Mouse (Mus musculus) CH12.LX (cell line): ENCODE results near the gene Cdk15.

Experiments
- CTCF ChIP-seq, 2 experiments: IDR thresholded peaks in 1 of 2; conservative IDR thresholded peaks in 1 of 2; 2 replicates each; pipeline ENCODE4 v1.5.1; 2011 to 2012; ENCODE audit warnings: low read depth in 2 of 2, low read length in 2 of 2, improper control_type of control experiment in 1 of 2, inconsistent platforms in 1 of 2, mild to moderate bottlenecking in 1 of 2, moderate library complexity in 1 of 2
- MEF2A ChIP-seq: IDR thresholded peaks from 2 replicates; pipeline ENCODE4 v1.6.1; 2014; ENCODE audit warnings: low read depth, mild to moderate bottlenecking, inconsistent platforms, low read length, improper control_type of control experiment, borderline replicate concordance
- POLR2A ChIP-seq: IDR thresholded peaks from 2 replicates; pipeline ENCODE4 v1.6.1; 2011; ENCODE audit warnings: low read depth, mild to moderate bottlenecking, improper control_type of control experiment, low read length

- TF ChIP-seq MEF2A (no peak), CTCF (conservative IDR thresholded peaks at IDR 0.05 in 1 of 2, IDR thresholded peaks at IDR 0.05 in 1 of 2; ENCODE audit: low read depth in 2 of 2, low read length in 2 of 2) (no peak), POLR2A (no peak)
These were observed 76.7 kb downstream of the Cdk15 start for GRCm38 (mm10) chr1:59333386-59333759.
